ENCODE assay signal across 13 mouse cellular contexts in the genomic region with DNA sequence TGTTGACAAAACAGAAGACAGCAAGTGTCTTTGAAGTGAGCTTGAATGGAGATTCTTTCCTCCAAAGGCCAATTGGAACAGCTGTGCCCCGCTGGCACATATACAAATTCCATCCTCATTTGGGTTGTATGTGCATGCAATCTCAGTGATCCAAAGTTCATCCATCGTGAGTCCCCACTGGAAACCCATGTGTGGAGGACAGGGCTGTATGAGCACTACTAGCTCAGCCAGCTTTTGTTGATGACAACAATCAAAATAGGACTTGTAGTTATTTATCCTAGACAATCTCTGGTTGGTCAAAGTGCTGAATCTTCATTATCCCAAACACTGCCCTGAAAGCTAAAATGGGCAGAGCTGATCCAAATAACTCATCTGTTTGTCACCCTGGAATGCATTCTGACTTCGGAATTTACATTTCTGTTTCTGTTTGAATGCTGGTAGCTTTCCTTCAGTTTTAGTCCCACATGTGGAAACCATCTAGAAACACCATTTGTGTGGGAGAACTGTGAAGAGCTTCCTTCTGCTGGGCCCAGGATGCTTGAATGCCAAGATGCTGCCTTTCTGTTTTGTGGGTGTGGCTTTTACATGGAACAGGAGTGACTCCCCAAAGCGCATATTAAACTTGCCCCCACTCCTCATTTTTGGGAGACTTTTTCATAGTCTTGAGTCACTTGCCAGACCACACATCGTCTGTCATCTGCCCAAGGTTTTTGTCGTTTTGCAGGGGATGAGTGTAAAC.
A peak's percentile ranks its signal among the peaks of the same experiment; 100 is the strongest.
DNase-seq lines count a peak whose midpoint lies in the region; ATAC-seq and TF ChIP-seq lines count a peak whose summit lies in the region.
"Had no signal": no experiment of that assay in that cellular context is flagged by ENCODE, and none has a peak within 500 bp of the region (broad histone marks: within the 10 kb centered on the region; RNA-seq: fewer than 3 reads in every experiment).

No protein-coding gene starts in this region.

- WGBS in forebrain, postnatal 0 days, result 64% methylated on average over 6 of the region's 6 CpGs
- WGBS in forebrain, embryonic 11.5 days, result 83% methylated on average over 6 of the region's 6 CpGs
- WGBS in lung, embryonic 16.5 days, result 47% methylated on average over 6 of the region's 6 CpGs

- ATAC-seq in forebrain, postnatal 0 days, result no peak
- no peak for ATAC-seq in forebrain, embryonic 11.5 days (replicated peaks; ENCODE audit: low FRiP score)
- peak; percentile 90 for ATAC-seq in lung, embryonic 16.5 days (ENCODE audit: low read depth)
- ATAC-seq: forebrain, embryonic 15.5 days had no signal

- H3K4me3 ChIP-seq in forebrain, postnatal 0 days (ENCODE audit: low read depth, low read length), result no peak overlapping the region
- no peak overlapping the region for H3K4me3 ChIP-seq in forebrain, embryonic 11.5 days (ENCODE audit: low read depth, low read length)
- no peak overlapping the region for H3K4me3 ChIP-seq in lung, embryonic 16.5 days (ENCODE audit: low read length)
- H3K4me3 ChIP-seq: forebrain, embryonic 15.5 days; limb, embryonic 13.5 days had no signal

- no peaks in the 10 kb centered on the region for H3K36me3 ChIP-seq in forebrain, postnatal 0 days (ENCODE audit: insufficient read depth)
- H3K36me3 ChIP-seq in forebrain, embryonic 11.5 days (ENCODE audit: control insufficient read depth, insufficient read depth, low read length), result no peaks in the 10 kb centered on the region
- no peaks in the 10 kb centered on the region for H3K36me3 ChIP-seq in lung, embryonic 16.5 days (ENCODE audit: control insufficient read depth, insufficient read depth, low read length)
- H3K36me3 ChIP-seq: forebrain, embryonic 15.5 days; G1E; limb, embryonic 13.5 days had no signal

- H3K27ac ChIP-seq in forebrain, postnatal 0 days (ENCODE audit: low read depth, low read length), result no peak overlapping the region
- no peak overlapping the region for H3K27ac ChIP-seq in forebrain, embryonic 11.5 days (ENCODE audit: low read depth, low read length)
- peak overlapping the region; percentile 0; the same call in 1 of the 2 replicates for H3K27ac ChIP-seq in lung, embryonic 16.5 days (ENCODE audit: low read length)
- H3K27ac ChIP-seq: forebrain, embryonic 15.5 days; hindbrain, embryonic 14.5 days; limb, embryonic 13.5 days had no signal

- peak; percentile 25 for DNase-seq in forebrain, postnatal 0 days
- no peak for DNase-seq in forebrain, embryonic 11.5 days (ENCODE audit: low spot score)
- no peak for DNase-seq in lung, postnatal 14 days
- peak; percentile 31 to 37 for DNase-seq in left cerebral cortex, adult 18-20 months (ENCODE audit: low spot score in 2 of 2)
- peak; percentile 37 for DNase-seq in right cerebral cortex, postnatal 25 days
- DNase-seq in adrenal gland, adult (ENCODE audit: inconsistent age in 2 of 2, low spot score in 1 of 2), result no peak
- no peak for DNase-seq in cerebellum, postnatal 4 days (ENCODE audit: low spot score in 2 of 2)
- DNase-seq: adrenal gland, adult 2 months had no signal

- H3K27me3 ChIP-seq in forebrain, postnatal 0 days (ENCODE audit: insufficient read depth, low read length), result peaks cover 6% of the 10 kb centered on the region; the same call in 1 of the 2 replicates
- peaks cover 28% of the 10 kb centered on the region for H3K27me3 ChIP-seq in forebrain, embryonic 11.5 days (ENCODE audit: control insufficient read depth, insufficient read depth, low read length)
- no peaks in the 10 kb centered on the region for H3K27me3 ChIP-seq in lung, embryonic 16.5 days (ENCODE audit: control insufficient read depth, insufficient read depth, low read depth, low read length)
- H3K27me3 ChIP-seq: limb, embryonic 13.5 days had no signal

- no peak for TF ChIP-seq CTCF in forebrain, postnatal 0 days (IDR thresholded peaks at IDR 0.05; ENCODE audit: low read depth)

- H3K9me3 ChIP-seq in forebrain, postnatal 0 days (ENCODE audit: low read length), result no peaks in the 10 kb centered on the region
- H3K9me3 ChIP-seq in forebrain, embryonic 11.5 days (ENCODE audit: control insufficient read depth, low read length), result no peaks in the 10 kb centered on the region
- H3K9me3 ChIP-seq in lung, embryonic 16.5 days (ENCODE audit: control insufficient read depth, low read length), result 0 out of 2 replicates have a peak, but pooled peaks cover 3% of the 10 kb centered on the region
- H3K9me3 ChIP-seq: forebrain, embryonic 15.5 days had no signal

- no peak overlapping the region for H3K4me2 ChIP-seq in forebrain, postnatal 0 days (ENCODE audit: low read depth)
- H3K4me2 ChIP-seq in forebrain, embryonic 11.5 days (ENCODE audit: low read depth, low read length, severe bottlenecking), result no peak overlapping the region
- H3K4me2 ChIP-seq in lung, embryonic 16.5 days (ENCODE audit: low read depth, low read length), result no peak overlapping the region
- H3K4me2 ChIP-seq: forebrain, embryonic 15.5 days; hindbrain, embryonic 14.5 days; limb, embryonic 13.5 days had no signal

- no peak overlapping the region for H3K9ac ChIP-seq in forebrain, postnatal 0 days
- no peak overlapping the region for H3K9ac ChIP-seq in forebrain, embryonic 11.5 days (ENCODE audit: low read length)
- no peak overlapping the region for H3K9ac ChIP-seq in lung, embryonic 16.5 days (ENCODE audit: low read length)
- H3K9ac ChIP-seq: forebrain, embryonic 15.5 days; hindbrain, embryonic 14.5 days; limb, embryonic 13.5 days had no signal

- no peaks in the 10 kb centered on the region for H3K4me1 ChIP-seq in forebrain, postnatal 0 days (ENCODE audit: insufficient read depth)
- no peaks in the 10 kb centered on the region for H3K4me1 ChIP-seq in forebrain, embryonic 11.5 days (replicated peaks; ENCODE audit: control insufficient read depth, insufficient read depth, low read length)
- no peaks in the 10 kb centered on the region for H3K4me1 ChIP-seq in lung, embryonic 16.5 days (replicated peaks; ENCODE audit: control insufficient read depth, insufficient read depth, low read length)

Comparison
In these comparisons a context has a peak if more than half of its experiments do, and no peak if none do; other contexts are left out.
1. DNase-seq: peak in forebrain, postnatal 0 days (single experiment), left cerebral cortex, adult 18-20 months (2 of 2) and right cerebral cortex, postnatal 25 days (single experiment); none in forebrain, embryonic 11.5 days (single experiment), lung, postnatal 14 days (single experiment), adrenal gland, adult (0 of 2) and cerebellum, postnatal 4 days (0 of 2).